Mouse (Mus musculus): ENCODE measurements around the gene Col19a1. TPM values are rescaled to one million over a fixed set of nuclear protein-coding genes. Genes with fewer than 3 reads are reported as not detected.

Col19a1 gene
- polyA plus RNA-seq, 1 experiment = 0.06 TPM

GRCm38 (mm10) chr1:24347621-24348160 lies 239.6 kb downstream of the Col19a1 start:
- TF ChIP-seq POLR2A (IDR thresholded peaks at IDR 0.05; ENCODE audit: borderline replicate concordance, extremely low read depth, low read depth, low read length) (no peak), CTCF (IDR thresholded peaks at IDR 0.05; ENCODE audit: insufficient read depth, low read length) (no peak)
- 75% methylated on average over 5 of the region's 5 CpGs for WGBS
- Histone ChIP-seq H3K4me3 (replicated peaks; ENCODE audit: extremely low read depth, low read depth, low read length) (no peak overlapping the region), H3K4me1 (ENCODE audit: control insufficient read depth, insufficient read depth, low read length) (no peaks in the 10 kb centered on the region)
- DNase-seq = no peak

GRCm38 (mm10) chr1:24337556-24338275 lies 249.6 kb downstream of the Col19a1 start:
- TF ChIP-seq POLR2A (IDR thresholded peaks at IDR 0.05; ENCODE audit: borderline replicate concordance, extremely low read depth, low read depth, low read length) = no peak
- TF ChIP-seq CTCF (IDR thresholded peaks at IDR 0.05; ENCODE audit: insufficient read depth, low read length) = no peak
- Histone ChIP-seq H3K4me1 (ENCODE audit: control insufficient read depth, insufficient read depth, low read length) (no peaks in the 10 kb centered on the region), H3K4me3 (replicated peaks; ENCODE audit: extremely low read depth, low read depth, low read length) (no peak overlapping the region)
- DNase-seq = no peak
- 77% methylated on average over 10 of the region's 10 CpGs for WGBS

GRCm38 (mm10) chr1:24336051-24336450 lies 251.2 kb downstream of the Col19a1 start:
- DNase-seq = no peak
- 69% methylated on average over 3 of the region's 3 CpGs for WGBS
- TF ChIP-seq POLR2A (IDR thresholded peaks at IDR 0.05; ENCODE audit: borderline replicate concordance, extremely low read depth, low read depth, low read length) (no peak), CTCF (IDR thresholded peaks at IDR 0.05; ENCODE audit: insufficient read depth, low read length) (no peak)
- Histone ChIP-seq H3K4me1 (ENCODE audit: control insufficient read depth, insufficient read depth, low read length) (no peaks in the 10 kb centered on the region), H3K4me3 (replicated peaks; ENCODE audit: extremely low read depth, low read depth, low read length) (no peak overlapping the region)

GRCm38 (mm10) chr1:24316961-24317589 lies 270.2 kb downstream of the Col19a1 start:
- no peak overlapping the region for H3K4me3 ChIP-seq (replicated peaks; ENCODE audit: extremely low read depth, low read depth, low read length)
- WGBS = 71% methylated on average over 6 of the region's 6 CpGs
- no peaks in the 10 kb centered on the region for H3K4me1 ChIP-seq (ENCODE audit: control insufficient read depth, insufficient read depth, low read length)
- DNase-seq = no peak
- TF ChIP-seq CTCF (IDR thresholded peaks at IDR 0.05; ENCODE audit: insufficient read depth, low read length) (no peak), POLR2A (IDR thresholded peaks at IDR 0.05; ENCODE audit: borderline replicate concordance, extremely low read depth, low read depth, low read length) (no peak)

GRCm38 (mm10) chr1:24316490-24316889 lies 270.8 kb downstream of the Col19a1 start:
- no peaks in the 10 kb centered on the region for H3K4me1 ChIP-seq (ENCODE audit: control insufficient read depth, insufficient read depth, low read length)
- no peak for DNase-seq
- TF ChIP-seq CTCF (IDR thresholded peaks at IDR 0.05; ENCODE audit: insufficient read depth, low read length) (no peak), POLR2A (IDR thresholded peaks at IDR 0.05; ENCODE audit: borderline replicate concordance, extremely low read depth, low read depth, low read length) (no peak)
- 80% methylated on average over 3 of the region's 3 CpGs for WGBS
- no peak overlapping the region for H3K4me3 ChIP-seq (replicated peaks; ENCODE audit: extremely low read depth, low read depth, low read length)

- no peak for TF ChIP-seq CTCF (IDR thresholded peaks at IDR 0.05; ENCODE audit: insufficient read depth, low read length)
- TF ChIP-seq POLR2A (IDR thresholded peaks at IDR 0.05; ENCODE audit: borderline replicate concordance, extremely low read depth, low read depth, low read length) = no peak
- H3K4me1 ChIP-seq (ENCODE audit: control insufficient read depth, insufficient read depth, low read length) = no peaks in the 10 kb centered on the region
- no peak overlapping the region for H3K4me3 ChIP-seq (replicated peaks; ENCODE audit: extremely low read depth, low read depth, low read length)
- WGBS = 64% methylated on average over 4 of the region's 4 CpGs
- no peak for DNase-seq
Observed at GRCm38 (mm10) chr1:24310847-24311246, 276.4 kb downstream of the Col19a1 start.

- no peak for DNase-seq
- H3K4me3 ChIP-seq (replicated peaks; ENCODE audit: extremely low read depth, low read depth, low read length) = no peak overlapping the region
- H3K4me1 ChIP-seq (ENCODE audit: control insufficient read depth, insufficient read depth, low read length) = no peaks in the 10 kb centered on the region
- WGBS = 50% methylated on average over 2 of the region's 2 CpGs
- TF ChIP-seq POLR2A (IDR thresholded peaks at IDR 0.05; ENCODE audit: borderline replicate concordance, extremely low read depth, low read depth, low read length) = no peak
- TF ChIP-seq CTCF (IDR thresholded peaks at IDR 0.05; ENCODE audit: insufficient read depth, low read length) = no peak
Observed at GRCm38 (mm10) chr1:24310193-24310592, 277.1 kb downstream of the Col19a1 start.

GRCm38 (mm10) chr1:24303077-24303476 lies 284.2 kb downstream of the Col19a1 start:
- Histone ChIP-seq H3K4me3 (replicated peaks; ENCODE audit: extremely low read depth, low read depth, low read length) (no peak overlapping the region), H3K4me1 (ENCODE audit: control insufficient read depth, insufficient read depth, low read length) (no peaks in the 10 kb centered on the region)
- no peak for TF ChIP-seq POLR2A (IDR thresholded peaks at IDR 0.05; ENCODE audit: borderline replicate concordance, extremely low read depth, low read depth, low read length)
- no peak for TF ChIP-seq CTCF (IDR thresholded peaks at IDR 0.05; ENCODE audit: insufficient read depth, low read length)
- WGBS = 72% methylated on average over 7 of the region's 7 CpGs
- DNase-seq = no peak

GRCm38 (mm10) chr1:24302674-24303073 lies 284.6 kb downstream of the Col19a1 start:
- no peak for DNase-seq
- 12% methylated on average over 8 of the region's 8 CpGs for WGBS
- H3K4me1 ChIP-seq (ENCODE audit: control insufficient read depth, insufficient read depth, low read length) = no peaks in the 10 kb centered on the region
- no peak overlapping the region for H3K4me3 ChIP-seq (replicated peaks; ENCODE audit: extremely low read depth, low read depth, low read length)
- no peak for TF ChIP-seq POLR2A (IDR thresholded peaks at IDR 0.05; ENCODE audit: borderline replicate concordance, extremely low read depth, low read depth, low read length)
- TF ChIP-seq CTCF (IDR thresholded peaks at IDR 0.05; ENCODE audit: insufficient read depth, low read length) = peak; percentile 60

Data from lung, adult 2 months (tissue).